Mouse (Mus musculus) intestine, embryonic 14.5 days (tissue): ENCODE results near the gene Fkbp8. TPM values are rescaled to one million over a fixed set of nuclear protein-coding genes. Genes with fewer than 3 reads are reported as not detected.
A peak's percentile ranks its signal among the peaks of the same experiment; 100 is the strongest.

Experiments
- ATAC-seq: fragments of 200-750 bp; cut with Nextera tagmentation; replicated peaks from 2 replicates; pipeline ENCODE4 v1.8.0; 2017; ENCODE audit warnings: low read depth, moderate number of reproducible peaks, moderate TSS enrichment, moderate library complexity; ENCODE audit not compliant: low FRiP score, low TSS enrichment
- DNase-seq: peaks from one replicate; pipeline ENCODE4 v3.0.0-alpha.2; 2018; ENCODE audit warnings: low spot score
- H3K27ac ChIP-seq: fragments of 300-500 bp; sonication (generic); 2 replicates; pipeline ENCODE4 v1.5.1; 2014; ENCODE audit warnings: low read depth, mild to moderate bottlenecking, control low read depth
- H3K27me3 ChIP-seq: fragments of 300-500 bp; sonication (generic); replicated peaks from 2 replicates; pipeline ENCODE4 v1.6.1; 2014; ENCODE audit warnings: low read length, control low read depth; ENCODE audit not compliant: control insufficient read depth, insufficient read depth
- H3K36me3 ChIP-seq: fragments of 300-500 bp; sonication (generic); 2 replicates; pipeline ENCODE4 v1.6.1; 2014; ENCODE audit warnings: low read length, control low read depth; ENCODE audit not compliant: control insufficient read depth, insufficient read depth
- H3K4me1 ChIP-seq: fragments of 300-500 bp; sonication (generic); replicated peaks from 2 replicates; pipeline ENCODE4 v1.6.1; 2014; ENCODE audit warnings: low read length, control low read depth, mixed read lengths; ENCODE audit not compliant: control insufficient read depth, insufficient read depth
- H3K4me2 ChIP-seq: fragments of 300-500 bp; sonication (generic); 2 replicates; pipeline ENCODE4 v1.6.1; 2014; ENCODE audit warnings: low read length
- H3K4me3 ChIP-seq: fragments of 300-500 bp; sonication (generic); 2 replicates; pipeline ENCODE4 v1.5.1; 2014; ENCODE audit warnings: low read depth, low read length, control low read depth, mixed read lengths
- H3K9ac ChIP-seq: fragments of 300-500 bp; sonication (generic); 2 replicates; pipeline ENCODE4 v1.6.1; 2014; ENCODE audit warnings: mild to moderate bottlenecking, low read length
- H3K9me3 ChIP-seq: fragments of 300-500 bp; sonication (generic); 2 replicates; pipeline ENCODE4 v1.6.1; 2016; ENCODE audit warnings: low read length, control low read depth; ENCODE audit not compliant: control insufficient read depth
- WGBS: fragments of 180-500 bp; shearing (Covaris S2); extraction: QIAGEN DNeasy Blood & Tissue Kit; methylation state at CpG from one replicate; pipeline ENCODE4 v1.1.7; 2014; 5-methylcytosine and 5-hydroxymethylcytosine counted together
- polyA plus RNA-seq: library from polyadenylated mRNA; unstranded; fragments of >200 nt; fragmentation: Nextera tagmentation; extraction: Ambion mirVana; gene quantifications from 2 replicates; pipeline ENCODE4 v1.2.1, GENCODE M21; 2014

Fkbp8 gene
- polyA plus RNA-seq, 1 experiment from 2014 or later: 278 TPM

DNA sequence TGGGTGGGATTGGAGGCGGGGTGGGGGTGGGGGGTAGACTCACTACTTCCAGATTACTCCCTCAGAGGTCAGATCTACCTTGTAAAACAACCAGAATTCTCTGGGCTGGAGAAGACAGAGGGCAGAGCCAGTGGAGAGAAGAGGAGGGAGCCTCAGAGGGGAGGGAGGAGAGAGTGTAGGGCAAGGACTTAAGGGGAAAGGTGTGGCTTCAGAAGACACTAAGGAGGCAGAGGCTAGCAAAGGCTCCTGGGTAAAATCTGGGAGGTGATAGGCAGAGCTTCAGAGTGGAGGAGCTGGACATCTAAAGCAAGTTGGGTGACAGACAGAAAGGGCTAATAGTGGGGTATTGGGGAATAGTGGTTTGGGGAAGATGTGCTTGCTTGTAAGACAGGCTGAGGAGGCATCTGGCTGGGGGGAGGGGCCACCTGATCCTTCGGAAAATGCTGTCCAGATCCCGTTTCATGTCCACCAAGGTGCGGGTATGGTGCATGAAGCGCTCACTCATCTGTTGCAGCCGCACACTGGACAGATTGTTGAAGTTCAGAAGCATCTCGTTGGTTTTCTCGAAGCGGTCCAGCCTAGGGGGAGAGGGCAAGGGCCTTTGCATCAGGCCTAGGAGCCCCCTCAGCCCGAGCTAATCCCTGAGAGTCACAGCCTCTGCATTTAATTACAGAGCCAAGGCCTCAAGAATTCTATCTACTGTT, 9.4 kb upstream of the Fkbp8 start:
- Histone ChIP-seq H3K4me3 (no peak overlapping the region), H3K4me2 (no peak overlapping the region), H3K36me3 (peaks cover 42% of the 10 kb centered on the region), H3K9me3 (no peaks in the 10 kb centered on the region), H3K4me1 (peaks cover 5% of the 10 kb centered on the region; the same call in 1 of the 2 replicates), H3K9ac (no peak overlapping the region), H3K27ac (no peak overlapping the region), H3K27me3 (no peaks in the 10 kb centered on the region)
- no peak for DNase-seq
- no peak for ATAC-seq
- 71% methylated on average over 10 of the region's 10 CpGs for WGBS

- H3K4me2 ChIP-seq: no peak overlapping the region
- H3K9me3 ChIP-seq: no peaks in the 10 kb centered on the region
- DNase-seq: no peak
- H3K27me3 ChIP-seq: no peaks in the 10 kb centered on the region
- H3K36me3 ChIP-seq: peaks cover 38% of the 10 kb centered on the region
- H3K4me1 ChIP-seq: peaks cover 5% of the 10 kb centered on the region
- H3K4me3 ChIP-seq: no peak overlapping the region
- ATAC-seq: no peak
- 92% methylated on average over 6 of the region's 6 CpGs for WGBS
- no peak overlapping the region for H3K27ac ChIP-seq
- H3K9ac ChIP-seq: no peak overlapping the region
Measured at GRCm38 (mm10) chr8:70519043-70519442, 8.5 kb upstream of the Fkbp8 start.

DNA sequence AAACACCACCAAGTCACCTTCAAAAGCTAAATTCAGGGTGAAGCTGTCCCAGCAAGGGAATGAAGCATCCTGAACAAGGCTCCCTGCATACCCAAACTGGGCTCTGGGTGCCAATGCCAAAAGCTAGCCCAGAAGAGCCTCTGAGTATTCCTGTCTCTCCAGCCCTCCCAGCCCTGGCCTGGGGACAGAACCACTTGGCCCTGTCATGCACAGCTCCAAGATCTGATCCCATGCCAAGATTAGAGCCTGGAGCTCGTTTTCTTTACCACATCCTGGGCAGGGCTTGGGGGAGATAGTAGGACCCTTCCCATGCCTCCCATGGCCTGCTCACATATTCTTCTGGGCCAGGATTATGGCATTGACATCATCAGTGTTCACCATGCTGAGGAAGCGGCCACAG, 7.9 kb upstream of the Fkbp8 start:
- H3K9ac ChIP-seq: no peak overlapping the region
- H3K4me3 ChIP-seq: no peak overlapping the region
- H3K27ac ChIP-seq: no peak overlapping the region
- DNase-seq: no peak
- no peak for ATAC-seq
- 66% methylated on average over 2 of the region's 2 CpGs for WGBS
- no peak overlapping the region for H3K4me2 ChIP-seq
- peaks cover 38% of the 10 kb centered on the region for H3K36me3 ChIP-seq
- peaks cover 5% of the 10 kb centered on the region for H3K4me1 ChIP-seq
- H3K27me3 ChIP-seq: no peaks in the 10 kb centered on the region
- no peaks in the 10 kb centered on the region for H3K9me3 ChIP-seq

GRCm38 (mm10) chr8:70522592-70523403, 4.7 kb upstream of the Fkbp8 start:
- ATAC-seq (peak; percentile 79), DNase-seq (peak; percentile 96)
- under 1% methylated on average over 51 of the region's 51 CpGs for WGBS
- Histone ChIP-seq H3K4me3 (peak overlapping the region; percentile 76), H3K27me3 (no peaks in the 10 kb centered on the region), H3K4me1 (peaks cover 12% of the 10 kb centered on the region), H3K27ac (peak overlapping the region; percentile 89), H3K36me3 (peaks cover 19% of the 10 kb centered on the region), H3K9me3 (no peaks in the 10 kb centered on the region), H3K4me2 (peak overlapping the region; percentile 79), H3K9ac (peak overlapping the region; percentile 70)

DNA sequence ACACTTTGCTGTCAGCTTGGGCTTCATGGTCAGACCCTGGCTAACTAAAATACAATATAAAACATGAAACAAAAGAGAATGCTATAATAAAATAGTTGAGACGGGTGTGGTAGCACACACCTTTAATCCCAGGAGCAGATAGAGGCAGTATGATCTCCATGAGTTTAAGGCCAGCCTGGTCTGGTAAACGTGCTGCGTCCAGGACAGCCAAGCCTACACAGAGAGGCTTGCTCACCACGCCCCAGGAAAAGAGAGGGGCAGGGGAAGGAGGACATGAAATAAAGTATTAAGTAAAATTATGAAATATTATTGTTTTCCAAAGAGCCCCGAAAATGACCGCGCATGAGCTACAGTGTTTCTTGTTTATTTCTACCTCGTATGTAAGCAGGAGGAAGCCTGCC, 413 bp upstream of the Fkbp8 start:
- 2% methylated on average over 8 of the region's 8 CpGs for WGBS
- no peak for ATAC-seq
- Histone ChIP-seq H3K27me3 (no peaks in the 10 kb centered on the region), H3K9me3 (no peaks in the 10 kb centered on the region), H3K27ac (peak overlapping the region; percentile 90), H3K4me2 (peak overlapping the region; percentile 74), H3K4me3 (peak overlapping the region; percentile 56), H3K36me3 (peaks cover 25% of the 10 kb centered on the region), H3K9ac (peak overlapping the region; percentile 92), H3K4me1 (peaks cover 17% of the 10 kb centered on the region)
- DNase-seq: no peak

GRCm38 (mm10) chr8:70528182-70528797, 766 bp downstream of the Fkbp8 start:
- ATAC-seq (no peak), DNase-seq (peak; percentile 57)
- Histone ChIP-seq H3K27me3 (no peaks in the 10 kb centered on the region), H3K4me1 (peaks cover 13% of the 10 kb centered on the region), H3K9me3 (no peaks in the 10 kb centered on the region), H3K4me2 (peak overlapping the region; percentile 70), H3K9ac (peak overlapping the region; percentile 92), H3K4me3 (peak overlapping the region; percentile 56), H3K27ac (peak overlapping the region; percentile 90), H3K36me3 (peaks cover 36% of the 10 kb centered on the region)
- 22% methylated on average over 13 of the region's 13 CpGs for WGBS

DNA sequence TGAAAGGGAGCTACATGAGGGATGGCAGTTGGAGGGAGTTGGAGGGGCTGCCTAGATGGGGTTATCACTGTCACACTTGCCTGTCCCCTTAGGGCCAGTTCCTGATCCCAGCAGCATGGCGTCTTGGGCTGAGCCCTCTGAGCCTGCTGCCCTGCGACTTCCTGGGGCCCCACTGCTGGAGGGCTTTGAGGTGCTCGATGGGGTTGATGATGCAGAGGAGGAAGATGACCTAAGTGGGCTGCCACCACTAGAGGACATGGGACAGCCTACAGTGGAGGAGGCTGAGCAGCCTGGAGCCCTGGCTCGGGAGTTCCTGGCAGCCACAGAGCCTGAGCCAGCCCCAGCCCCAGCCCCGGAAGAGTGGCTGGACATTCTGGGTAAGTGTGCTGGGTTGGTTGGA, 1.8 kb downstream of the Fkbp8 start:
- Histone ChIP-seq H3K4me2 (no peak overlapping the region), H3K9ac (no peak overlapping the region), H3K27me3 (no peaks in the 10 kb centered on the region), H3K4me3 (no peak overlapping the region), H3K4me1 (peaks cover 13% of the 10 kb centered on the region), H3K27ac (no peak overlapping the region), H3K36me3 (peaks cover 46% of the 10 kb centered on the region), H3K9me3 (no peaks in the 10 kb centered on the region)
- ATAC-seq: no peak
- DNase-seq: no peak
- 73% methylated on average over 5 of the region's 5 CpGs for WGBS

DNA sequence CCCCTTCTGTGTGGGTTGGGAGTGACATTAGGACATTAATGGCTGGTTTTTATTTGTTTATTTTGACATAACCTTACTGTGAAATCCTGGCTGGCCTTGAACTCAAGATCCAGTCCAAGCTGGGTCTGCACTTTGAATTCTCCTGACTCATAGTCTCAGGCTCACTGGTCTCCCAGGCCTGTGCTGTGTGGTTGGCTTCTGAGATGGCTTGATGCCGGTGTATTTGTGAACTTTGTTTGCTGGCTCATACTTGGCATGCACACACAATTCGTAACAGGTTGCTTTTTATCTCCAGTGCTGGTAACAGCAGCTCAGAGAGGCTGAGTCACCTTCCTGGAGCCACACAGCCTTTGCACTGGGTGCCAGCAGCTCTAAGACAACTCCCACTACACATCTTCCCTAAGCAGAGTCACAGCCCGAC, 2.2 kb downstream of the Fkbp8 start:
- no peak overlapping the region for H3K27ac ChIP-seq
- 95% methylated on average over 3 of the region's 3 CpGs for WGBS
- ATAC-seq: no peak

More for the DNA sequence above, 2.2 kb downstream of the Fkbp8 start:
- no peaks in the 10 kb centered on the region for H3K9me3 ChIP-seq
- no peak for DNase-seq
- H3K4me2 ChIP-seq: no peak overlapping the region
- H3K9ac ChIP-seq: no peak overlapping the region
- peaks cover 13% of the 10 kb centered on the region for H3K4me1 ChIP-seq
- peaks cover 50% of the 10 kb centered on the region for H3K36me3 ChIP-seq
- H3K27me3 ChIP-seq: no peaks in the 10 kb centered on the region
- no peak overlapping the region for H3K4me3 ChIP-seq
